Mouse (Mus musculus): ENCODE results near the gene Gm17359.
"Not testable (repeated sequence)": the region's sequence is repeated elsewhere in the genome, so short reads cannot be mapped to it uniquely, and the experiment has no call there.

Gene Gm17359

GRCm38 (mm10) chr3:79415081-79415480 lies 78.6 kb downstream of the Gm17359 start:
- no peak for DNase-seq (ENCODE audit: low read depth, low spot score)

- DNase-seq (ENCODE audit: low read depth, low spot score): no peak
Observed at GRCm38 (mm10) chr3:79415929-79416328, 79.5 kb downstream of the Gm17359 start.

- peak; percentile 31 for DNase-seq (ENCODE audit: low read depth, low spot score)
Observed at GRCm38 (mm10) chr3:79416944-79417680, 80.7 kb downstream of the Gm17359 start.

- no peak for DNase-seq (ENCODE audit: low read depth, low spot score)
Observed at GRCm38 (mm10) chr3:79418921-79419320, 82.5 kb downstream of the Gm17359 start.

- DNase-seq (ENCODE audit: low read depth, low spot score): no peak
Observed at GRCm38 (mm10) chr3:79425441-79425840, 89.0 kb downstream of the Gm17359 start.

GRCm38 (mm10) chr3:79433593-79433992 lies 97.1 kb downstream of the Gm17359 start:
- DNase-seq (ENCODE audit: low read depth, low spot score): no peak

- DNase-seq (ENCODE audit: low read depth, low spot score): no peak
Observed at GRCm38 (mm10) chr3:79434436-79434835, 98.0 kb downstream of the Gm17359 start.

GRCm38 (mm10) chr3:79434985-79435384 lies 98.5 kb downstream of the Gm17359 start:
- DNase-seq (ENCODE audit: low read depth, low spot score): no peak

- DNase-seq (ENCODE audit: low read depth, low spot score): no peak
Observed at GRCm38 (mm10) chr3:79436186-79436585, 99.7 kb downstream of the Gm17359 start.

GRCm38 (mm10) chr3:79438276-79438675 lies 101.8 kb downstream of the Gm17359 start:
- no peak for DNase-seq (ENCODE audit: low read depth, low spot score)

- no peak for DNase-seq (ENCODE audit: low read depth, low spot score)
Observed at GRCm38 (mm10) chr3:79440976-79441491, 104.6 kb downstream of the Gm17359 start.

GRCm38 (mm10) chr3:79443850-79444249 lies 107.4 kb downstream of the Gm17359 start:
- DNase-seq (ENCODE audit: low read depth, low spot score): no peak

- DNase-seq (ENCODE audit: low read depth, low spot score): no peak
Observed at GRCm38 (mm10) chr3:79445041-79445440, 108.6 kb downstream of the Gm17359 start.

GRCm38 (mm10) chr3:79446124-79446523 lies 109.7 kb downstream of the Gm17359 start:
- DNase-seq (ENCODE audit: low read depth, low spot score): no peak

- DNase-seq (ENCODE audit: low read depth, low spot score): not testable (repeated sequence)
Observed at GRCm38 (mm10) chr3:79446648-79447047, 110.2 kb downstream of the Gm17359 start.

- DNase-seq (ENCODE audit: low read depth, low spot score): no peak
Observed at GRCm38 (mm10) chr3:79448421-79448820, 112.0 kb downstream of the Gm17359 start.

GRCm38 (mm10) chr3:79449361-79449760 lies 112.9 kb downstream of the Gm17359 start:
- no peak for DNase-seq (ENCODE audit: low read depth, low spot score)

- no peak for DNase-seq (ENCODE audit: low read depth, low spot score)
Observed at GRCm38 (mm10) chr3:79452696-79453263, 116.3 kb downstream of the Gm17359 start.

GRCm38 (mm10) chr3:79455761-79456160 lies 119.3 kb downstream of the Gm17359 start:
- no peak for DNase-seq (ENCODE audit: low read depth, low spot score)

- no peak for DNase-seq (ENCODE audit: low read depth, low spot score)
Observed at GRCm38 (mm10) chr3:79458651-79459275, 122.3 kb downstream of the Gm17359 start.

- no peak for DNase-seq (ENCODE audit: low read depth, low spot score)
Observed at GRCm38 (mm10) chr3:79469440-79469839, 133.0 kb downstream of the Gm17359 start.

GRCm38 (mm10) chr3:79472362-79472761 lies 135.9 kb downstream of the Gm17359 start:
- DNase-seq (ENCODE audit: low read depth, low spot score): no peak

- no peak for DNase-seq (ENCODE audit: low read depth, low spot score)
Observed at GRCm38 (mm10) chr3:79474911-79475310, 138.4 kb downstream of the Gm17359 start.
